Mouse (Mus musculus) thymus, adult 2 months (tissue): ENCODE measurements around the gene Zbtb34.

ENCODE experiments used
- CTCF ChIP-seq: fragments of 200-500 bp; IDR thresholded peaks from 2 replicates; pipeline ENCODE4 v1.5.1; 2012; ENCODE audit warnings: mild to moderate bottlenecking, control low read depth, low read length, moderate library complexity, borderline replicate concordance; ENCODE audit not compliant: control insufficient read depth, poor library complexity, insufficient read depth; ENCODE audit errors: extremely low read depth
- POLR2A ChIP-seq: fragments of 200-500 bp; IDR thresholded peaks from 2 replicates; pipeline ENCODE4 v1.6.1; 2012; ENCODE audit warnings: mild to moderate bottlenecking, low read length, control low read depth, moderate library complexity; ENCODE audit not compliant: control insufficient read depth, poor library complexity, insufficient read depth; ENCODE audit errors: extremely low read depth

DNA sequence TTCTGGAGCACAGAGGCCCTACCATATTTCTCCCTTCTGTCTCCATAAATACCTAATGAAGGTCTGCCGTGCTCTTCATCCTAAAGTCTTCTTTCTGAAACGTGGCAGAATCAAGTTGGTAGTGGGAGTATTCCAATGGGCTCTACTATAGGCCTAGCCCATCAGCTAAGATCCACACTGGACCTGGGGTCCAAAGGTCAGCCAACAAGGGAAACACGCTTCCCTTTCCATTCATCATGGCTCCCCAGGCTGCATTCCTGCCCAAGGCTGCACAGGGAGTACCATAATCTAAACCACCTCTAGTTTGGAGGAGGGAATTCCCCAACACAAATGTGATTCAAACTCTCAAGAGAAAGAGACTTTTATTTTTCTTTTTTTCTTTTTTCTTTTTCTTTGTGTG lies 61.7 kb downstream of the Zbtb34 start:
- no peak for TF ChIP-seq POLR2A
- no peak for TF ChIP-seq CTCF
